Mouse (Mus musculus) lung, embryonic 14.5 days (tissue): ENCODE data around the gene Kcna5. TPM values are rescaled to one million over a fixed set of nuclear protein-coding genes. Genes with fewer than 3 reads are reported as not detected.
A peak's percentile ranks its signal among the peaks of the same experiment; 100 is the strongest.

Source experiments
- ATAC-seq: fragments of 200-750 bp; cut with Nextera tagmentation; 2 replicates; pipeline ENCODE4 v1.8.0; 2017; ENCODE audit warnings: mild to moderate bottlenecking, moderate TSS enrichment, moderate library complexity; ENCODE audit not compliant: insufficient read depth
- DNase-seq: peaks from one replicate; pipeline ENCODE4 v3.0.0-alpha.2; 2015
- H3K27ac ChIP-seq: fragments of 300-500 bp; sonication (generic); 2 replicates; pipeline ENCODE4 v1.5.1; 2014; ENCODE audit warnings: low read depth, mild to moderate bottlenecking, moderate library complexity
- H3K27me3 ChIP-seq: fragments of 300-500 bp; sonication (generic); 2 replicates; pipeline ENCODE4 v1.6.1; 2014; ENCODE audit warnings: low read length, control low read depth; ENCODE audit not compliant: insufficient read depth
- H3K36me3 ChIP-seq: fragments of 300-500 bp; sonication (generic); 2 replicates; pipeline ENCODE4 v1.6.1; 2014; ENCODE audit warnings: control low read depth; ENCODE audit not compliant: insufficient read depth
- H3K4me1 ChIP-seq: fragments of 300-500 bp; sonication (generic); 2 replicates; pipeline ENCODE4 v1.6.1; 2014; ENCODE audit warnings: antibody characterized with exemption, control low read depth; ENCODE audit not compliant: insufficient read depth
- H3K4me2 ChIP-seq: fragments of 300-500 bp; sonication (generic); 2 replicates; pipeline ENCODE4 v1.6.1; 2014; ENCODE audit warnings: mild to moderate bottlenecking
- H3K4me3 ChIP-seq: fragments of 300-500 bp; sonication (generic); 2 replicates; pipeline ENCODE4 v1.5.1; 2014; ENCODE audit warnings: low read depth, low read length
- H3K9ac ChIP-seq: fragments of 300-500 bp; sonication (generic); 2 replicates; pipeline ENCODE4 v1.6.1; 2014
- H3K9me3 ChIP-seq: fragments of 300-500 bp; sonication (generic); 2 replicates; pipeline ENCODE4 v1.6.1; 2016; ENCODE audit warnings: low read depth, low read length, control low read depth
- CTCF ChIP-seq: IDR thresholded peaks from 2 replicates; pipeline ENCODE4 v1.5.1; 2016; ENCODE audit warnings: antibody characterized with exemption, low read depth
- WGBS: fragments of 180-500 bp; shearing (Covaris S2); extraction: QIAGEN DNeasy Blood & Tissue Kit; methylation state at CpG from one replicate; pipeline ENCODE4 v1.1.7; 2014; 5-methylcytosine and 5-hydroxymethylcytosine counted together
- polyA plus RNA-seq: library from polyadenylated mRNA; unstranded; fragments of >200 nt; fragmentation: Nextera tagmentation; extraction: Ambion mirVana; gene quantifications from 2 replicates; pipeline ENCODE4 v1.2.1, GENCODE M21; 2014

Kcna5 gene
- polyA plus RNA-seq, 1 experiment from 2014 or later = 2.8 TPM

- no peaks in the 10 kb centered on the region for H3K36me3 ChIP-seq
- 0 out of 2 replicates have a peak, but pooled peaks have one; percentile 24 for ATAC-seq
- H3K9ac ChIP-seq = no peak overlapping the region
- no peak overlapping the region for H3K4me3 ChIP-seq
- H3K27me3 ChIP-seq = 0 out of 2 replicates have a peak, but pooled peaks cover 5% of the 10 kb centered on the region
- no peaks in the 10 kb centered on the region for H3K4me1 ChIP-seq
- 43% methylated on average over 8 of the region's 8 CpGs for WGBS
- peak; percentile 49 for DNase-seq
- no peak overlapping the region; the same call in 1 of the 2 replicates for H3K27ac ChIP-seq
- TF ChIP-seq CTCF = no peak
- H3K9me3 ChIP-seq = no peaks in the 10 kb centered on the region
- H3K4me2 ChIP-seq = no peak overlapping the region
Observed at GRCm38 (mm10) chr6:126560036-126560435, 24.8 kb upstream of the Kcna5 start.

- ATAC-seq (no peak), DNase-seq (peak; percentile 17)
- Histone ChIP-seq H3K4me2 (no peak overlapping the region), H3K27me3 (0 out of 2 replicates have a peak, but pooled peaks cover 5% of the 10 kb centered on the region), H3K27ac (no peak overlapping the region), H3K9ac (no peak overlapping the region), H3K9me3 (no peaks in the 10 kb centered on the region), H3K36me3 (no peaks in the 10 kb centered on the region), H3K4me1 (no peaks in the 10 kb centered on the region), H3K4me3 (no peak overlapping the region)
- no peak for TF ChIP-seq CTCF
- 39% methylated on average over 3 of the region's 3 CpGs for WGBS
Observed at GRCm38 (mm10) chr6:126558276-126558675, 23.1 kb upstream of the Kcna5 start.

GRCm38 (mm10) chr6:126553812-126554211 is 18.6 kb upstream of the Kcna5 start:
- Histone ChIP-seq H3K4me1 (no peaks in the 10 kb centered on the region), H3K27me3 (0 out of 2 replicates have a peak, but pooled peaks cover 5% of the 10 kb centered on the region), H3K4me2 (no peak overlapping the region), H3K27ac (no peak overlapping the region), H3K36me3 (no peaks in the 10 kb centered on the region), H3K9ac (no peak overlapping the region), H3K9me3 (no peaks in the 10 kb centered on the region), H3K4me3 (no peak overlapping the region)
- ATAC-seq (peak; percentile 65), DNase-seq (peak; percentile 68)
- peak; percentile 60 for TF ChIP-seq CTCF
- WGBS = 17% methylated on average over 9 of the region's 9 CpGs

- Histone ChIP-seq H3K9ac (no peak overlapping the region), H3K4me2 (no peak overlapping the region), H3K27me3 (0 out of 2 replicates have a peak, but pooled peaks cover 5% of the 10 kb centered on the region), H3K4me1 (no peaks in the 10 kb centered on the region), H3K27ac (no peak overlapping the region), H3K4me3 (no peak overlapping the region), H3K9me3 (no peaks in the 10 kb centered on the region), H3K36me3 (no peaks in the 10 kb centered on the region)
- WGBS = 16% methylated on average over 9 of the region's 9 CpGs
- peak; percentile 99 for TF ChIP-seq CTCF
- ATAC-seq (peak; percentile 69; the same call in 1 of the 2 replicates), DNase-seq (peak; percentile 90)
Observed at GRCm38 (mm10) chr6:126551862-126552395, 16.7 kb upstream of the Kcna5 start.

GRCm38 (mm10) chr6:126544107-126545036 is 9.2 kb upstream of the Kcna5 start:
- ATAC-seq (no peak), DNase-seq (no peak)
- H3K9ac ChIP-seq = no peak overlapping the region
- no peak overlapping the region for H3K4me3 ChIP-seq
- TF ChIP-seq CTCF = no peak
- no peaks in the 10 kb centered on the region for H3K27me3 ChIP-seq
- no peak overlapping the region for H3K27ac ChIP-seq
- H3K36me3 ChIP-seq = no peaks in the 10 kb centered on the region
- H3K4me2 ChIP-seq = no peak overlapping the region
- H3K4me1 ChIP-seq = no peaks in the 10 kb centered on the region
- WGBS = 55% methylated on average over 16 of the region's 16 CpGs
- no peaks in the 10 kb centered on the region for H3K9me3 ChIP-seq

- no peak for TF ChIP-seq CTCF
- 81% methylated on average over 4 of the region's 4 CpGs for WGBS
Observed at GRCm38 (mm10) chr6:126542724-126543123, 7.5 kb upstream of the Kcna5 start.

GRCm38 (mm10) chr6:126537512-126537911 is 2.3 kb upstream of the Kcna5 start:
- peaks cover 15% of the 10 kb centered on the region for H3K4me1 ChIP-seq
- 36% methylated on average over 2 of the region's 2 CpGs for WGBS
- no peak overlapping the region for H3K4me3 ChIP-seq
- no peak for TF ChIP-seq CTCF
- DNase-seq = no peak
- H3K9ac ChIP-seq = no peak overlapping the region
- peaks cover 9% of the 10 kb centered on the region; the same call in 1 of the 2 replicates for H3K27me3 ChIP-seq
- no peak for ATAC-seq
- H3K9me3 ChIP-seq = no peaks in the 10 kb centered on the region
- H3K27ac ChIP-seq = no peak overlapping the region
- no peaks in the 10 kb centered on the region for H3K36me3 ChIP-seq
- no peak overlapping the region for H3K4me2 ChIP-seq

More at GRCm38 (mm10) chr6:126542724-126543123, 7.5 kb upstream of the Kcna5 start:
- DNase-seq = no peak
- Histone ChIP-seq H3K4me3 (no peak overlapping the region), H3K9me3 (no peaks in the 10 kb centered on the region), H3K27me3 (no peaks in the 10 kb centered on the region), H3K27ac (no peak overlapping the region), H3K9ac (no peak overlapping the region), H3K4me1 (no peaks in the 10 kb centered on the region), H3K4me2 (no peak overlapping the region), H3K36me3 (no peaks in the 10 kb centered on the region)
- ATAC-seq = no peak
